Comparison of ENCODE assay signal across 9 mouse cellular contexts in the genomic region with DNA sequence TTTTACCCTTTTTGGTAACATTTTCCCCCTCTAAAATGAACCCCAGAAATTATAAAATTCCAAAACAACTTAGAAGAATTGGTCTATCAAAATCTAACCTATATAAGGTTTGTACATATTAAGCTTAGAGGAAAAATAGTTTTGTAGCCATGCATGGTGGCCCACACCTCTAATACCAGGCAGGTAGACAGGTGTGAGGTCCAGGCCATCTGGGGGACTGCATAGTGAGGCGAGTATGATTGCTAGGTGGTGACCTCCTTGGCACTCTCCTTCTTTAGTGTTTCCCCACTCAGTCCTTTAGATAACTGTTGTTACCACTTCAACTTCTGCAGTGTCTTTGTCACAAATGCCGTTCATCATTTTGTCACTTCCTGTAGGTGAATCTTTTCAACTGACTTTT. TPM values are rescaled to one million over a fixed set of nuclear protein-coding genes. Genes with fewer than 3 reads are reported as not detected.
DNase-seq lines count a peak whose midpoint lies in the region; ATAC-seq and TF ChIP-seq lines count a peak whose summit lies in the region.
"Had no signal": no experiment of that assay in that cellular context is flagged by ENCODE, and none has a peak within 500 bp of the region (broad histone marks: within the 10 kb centered on the region; RNA-seq: fewer than 3 reads in every experiment).

No protein-coding gene starts in this region.

- H3K9ac ChIP-seq in lung, embryonic 14.5 days: peak overlapping the region; percentile 96; the same call in 1 of the 2 replicates
- H3K9ac ChIP-seq in forebrain, embryonic 13.5 days: peak overlapping the region; percentile 95
- H3K9ac ChIP-seq in limb, embryonic 11.5 days (ENCODE audit: low read length): no peak overlapping the region
- H3K9ac ChIP-seq in neural tube, embryonic 15.5 days (replicated peaks): peak overlapping the region; percentile 93

- no peaks in the 10 kb centered on the region for H3K27me3 ChIP-seq in lung, embryonic 14.5 days (ENCODE audit: insufficient read depth, low read length)
- no peaks in the 10 kb centered on the region for H3K27me3 ChIP-seq in forebrain, embryonic 13.5 days
- no peaks in the 10 kb centered on the region for H3K27me3 ChIP-seq in limb, embryonic 11.5 days (ENCODE audit: control insufficient read depth, insufficient read depth, low read length)
- no peaks in the 10 kb centered on the region for H3K27me3 ChIP-seq in neural tube, embryonic 15.5 days (replicated peaks)

- H3K9me3 ChIP-seq in lung, embryonic 14.5 days (ENCODE audit: low read depth, low read length): 0 out of 2 replicates have a peak, but pooled peaks cover 1% of the 10 kb centered on the region
- no peaks in the 10 kb centered on the region for H3K9me3 ChIP-seq in forebrain, embryonic 13.5 days (replicated peaks)
- no peaks in the 10 kb centered on the region for H3K9me3 ChIP-seq in limb, embryonic 11.5 days (ENCODE audit: control insufficient read depth, low read length)
- no peaks in the 10 kb centered on the region for H3K9me3 ChIP-seq in neural tube, embryonic 15.5 days (replicated peaks)

- WGBS in lung, embryonic 14.5 days: 49% methylated on average over 2 of the region's 2 CpGs
- WGBS in forebrain, embryonic 13.5 days: 71% methylated on average over 2 of the region's 2 CpGs
- WGBS in limb, embryonic 11.5 days: 67% methylated on average over 2 of the region's 2 CpGs
- 84% methylated on average over 2 of the region's 2 CpGs for WGBS in neural tube, embryonic 15.5 days

- TF ChIP-seq CTCF in lung, embryonic 14.5 days (IDR thresholded peaks at IDR 0.05; ENCODE audit: low read depth): no peak

- peak overlapping the region; percentile 87 for H3K4me2 ChIP-seq in lung, embryonic 14.5 days
- peak overlapping the region; percentile 81 for H3K4me2 ChIP-seq in forebrain, embryonic 13.5 days
- H3K4me2 ChIP-seq in limb, embryonic 11.5 days (ENCODE audit: low read depth, severe bottlenecking): peak overlapping the region; percentile 70
- H3K4me2 ChIP-seq in neural tube, embryonic 15.5 days: peak overlapping the region; percentile 77

- peaks cover 36% of the 10 kb centered on the region; the same call in 1 of the 2 replicates for H3K36me3 ChIP-seq in lung, embryonic 14.5 days (ENCODE audit: insufficient read depth)
- H3K36me3 ChIP-seq in forebrain, embryonic 13.5 days (ENCODE audit: poor library complexity, severe bottlenecking): peaks cover 19% of the 10 kb centered on the region
- 0 out of 2 replicates have a peak, but pooled peaks cover 2% of the 10 kb centered on the region for H3K36me3 ChIP-seq in limb, embryonic 11.5 days (ENCODE audit: control insufficient read depth, insufficient read depth, low read length)
- no peaks in the 10 kb centered on the region for H3K36me3 ChIP-seq in neural tube, embryonic 15.5 days

- peak overlapping the region; percentile 99; the same call in 1 of the 2 replicates for H3K27ac ChIP-seq in lung, embryonic 14.5 days (ENCODE audit: low read depth)
- H3K27ac ChIP-seq in forebrain, embryonic 13.5 days: no peak overlapping the region
- H3K27ac ChIP-seq in limb, embryonic 11.5 days (replicated peaks; ENCODE audit: low read depth, low read length): no peak overlapping the region; the same call in 1 of the 2 replicates
- H3K27ac ChIP-seq in neural tube, embryonic 15.5 days (replicated peaks): peak overlapping the region; percentile 99; the same call in 1 of the 2 replicates

- DNase-seq in lung, embryonic 14.5 days: no peak
- DNase-seq in lung, postnatal 10 days: no peak
- no peak for DNase-seq in limb, embryonic 11.5 days (ENCODE audit: low spot score)
- no peak for DNase-seq in cerebellum, adult 8-10 months
- no peak for DNase-seq in adrenal gland, postnatal 25 days
- no peak for DNase-seq in urinary bladder, postnatal 10 days (ENCODE audit: low spot score)

- peak overlapping the region; percentile 74 for H3K4me3 ChIP-seq in lung, embryonic 14.5 days (ENCODE audit: low read depth, low read length)
- H3K4me3 ChIP-seq in forebrain, embryonic 13.5 days: peak overlapping the region; percentile 80
- H3K4me3 ChIP-seq in limb, embryonic 11.5 days (ENCODE audit: low read depth, low read length): peak overlapping the region; percentile 87
- H3K4me3 ChIP-seq in neural tube, embryonic 15.5 days (replicated peaks): peak overlapping the region; percentile 73

- no peak for ATAC-seq in lung, embryonic 14.5 days (ENCODE audit: insufficient read depth)
- no peak for ATAC-seq in forebrain, embryonic 13.5 days
- no peak for ATAC-seq in limb, embryonic 11.5 days (ENCODE audit: insufficient number of reproducible peaks, low FRiP score, low TSS enrichment, low read depth)
- no peak for ATAC-seq in neural tube, embryonic 15.5 days (ENCODE audit: low FRiP score)

- peaks cover 11% of the 10 kb centered on the region for H3K4me1 ChIP-seq in lung, embryonic 14.5 days (ENCODE audit: insufficient read depth)
- peaks cover 49% of the 10 kb centered on the region for H3K4me1 ChIP-seq in forebrain, embryonic 13.5 days
- H3K4me1 ChIP-seq in limb, embryonic 11.5 days (ENCODE audit: control insufficient read depth, insufficient read depth, low read length): peaks cover 29% of the 10 kb centered on the region
- peaks cover 58% of the 10 kb centered on the region for H3K4me1 ChIP-seq in neural tube, embryonic 15.5 days

RNA-seq across cellular contexts. Expression of gene Smad5, which starts 1.8 kb away (rescaled TPM):
- polyA plus RNA-seq in lung, embryonic 14.5 days (2014; fragmentation: Nextera tagmentation; extraction: Ambion mirVana): 59.2 and 62.0 TPM in 2 replicates
- polyA plus RNA-seq in forebrain, embryonic 13.5 days (2015; fragmentation: Nextera tagmentation; extraction: Ambion mirVana): 32.0 and 36.8 TPM in 2 replicates
- polyA plus RNA-seq in limb, embryonic 11.5 days (2014; fragmentation: Nextera tagmentation; extraction: Ambion mirVana): 67.3 and 71.1 TPM in 2 replicates
- 16.3 and 19.0 TPM in 2 replicates for polyA plus RNA-seq in neural tube, embryonic 15.5 days (2015; fragmentation: Nextera tagmentation; extraction: Ambion mirVana)
- total RNA-seq in adrenal gland, postnatal 25 days (2021): 55.5 and 75.5 TPM in 2 replicates

RNA-seq across cellular contexts. Expression of gene Gm45623, which starts 49.0 kb away (rescaled TPM):
- polyA plus RNA-seq in lung, embryonic 14.5 days (2014; fragmentation: Nextera tagmentation; extraction: Ambion mirVana): 4.6 and 5.0 TPM in 2 replicates
- polyA plus RNA-seq in forebrain, embryonic 13.5 days (2015; fragmentation: Nextera tagmentation; extraction: Ambion mirVana): 0.37 and 0.55 TPM in 2 replicates
- not detected in 2 replicates for polyA plus RNA-seq in limb, embryonic 11.5 days (2014; fragmentation: Nextera tagmentation; extraction: Ambion mirVana)
- 2.1 and 2.7 TPM in 2 replicates for polyA plus RNA-seq in neural tube, embryonic 15.5 days (2015; fragmentation: Nextera tagmentation; extraction: Ambion mirVana)
- total RNA-seq in adrenal gland, postnatal 25 days (2021): not detected in 2 replicates
- polyA plus RNA-seq: erythroblast, embryonic 14.5 days had no signal

Comparison
In these comparisons a context has a peak if more than half of its experiments do, and no peak if none do; other contexts are left out.
1. H3K27ac ChIP-seq: peak in lung, embryonic 14.5 days (single experiment) and neural tube, embryonic 15.5 days (single experiment); none in forebrain, embryonic 13.5 days (single experiment) and limb, embryonic 11.5 days (single experiment).
2. Peak in every context shown above with its lines, with median percentiles within 50 percentile points of each other: H3K4me2 ChIP-seq and H3K4me3 ChIP-seq.